ENCODE assay signal across 7 mouse cellular contexts in the genomic region with DNA sequence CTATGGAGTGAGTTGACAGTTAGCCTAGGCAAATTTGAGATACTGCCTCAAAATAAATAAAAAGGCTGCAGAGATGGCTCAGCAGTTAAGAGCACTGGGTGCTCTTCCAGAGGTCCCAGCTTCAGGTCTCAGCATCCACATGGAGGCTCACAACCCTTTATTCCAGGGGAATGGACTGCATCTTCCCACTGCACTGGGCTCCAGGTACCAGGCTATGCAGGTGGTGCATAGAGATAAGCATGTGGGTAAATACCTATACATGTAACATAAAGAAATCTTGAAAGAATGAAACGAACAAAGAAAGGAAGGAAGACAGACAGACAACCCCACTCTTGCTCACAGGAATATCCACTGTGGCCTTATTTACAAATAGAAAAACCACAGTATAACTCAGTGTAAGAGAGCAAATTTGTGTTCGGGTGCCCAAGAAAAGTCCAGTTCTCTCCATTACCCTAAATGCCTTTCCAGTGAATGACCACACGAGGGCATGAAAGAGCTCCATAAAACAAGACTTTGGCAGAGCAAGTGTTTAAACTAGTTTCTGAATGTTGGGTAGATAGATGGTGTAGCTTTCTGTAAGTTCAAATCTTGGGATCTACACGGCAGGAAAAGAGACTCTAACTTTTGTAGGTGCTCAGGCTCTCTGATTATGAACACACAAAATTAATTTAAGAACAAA. TPM values are rescaled to one million over a fixed set of nuclear protein-coding genes. Genes with fewer than 3 reads are reported as not detected.
DNase-seq lines count a peak whose midpoint lies in the region; ATAC-seq and TF ChIP-seq lines count a peak whose summit lies in the region.

No protein-coding gene starts in this region.

- no peak overlapping the region for H3K4me2 ChIP-seq in limb, embryonic 14.5 days (replicated peaks; ENCODE audit: low read depth, low read length, severe bottlenecking)

- H3K4me1 ChIP-seq in E14TG2a.4 (replicated peaks; ENCODE audit: low read depth, low read length), result peaks cover 80% of the 10 kb centered on the region
- no peaks in the 10 kb centered on the region for H3K4me1 ChIP-seq in limb, embryonic 14.5 days (ENCODE audit: control insufficient read depth, insufficient read depth, low read length)

- no peak overlapping the region for H3K27ac ChIP-seq in limb, embryonic 14.5 days (replicated peaks; ENCODE audit: low read depth, low read length)

- H3K27me3 ChIP-seq in E14TG2a.4 (ENCODE audit: insufficient read depth, low read length), result no peaks in the 10 kb centered on the region
- no peaks in the 10 kb centered on the region for H3K27me3 ChIP-seq in limb, embryonic 14.5 days (ENCODE audit: control insufficient read depth, insufficient read depth, low read length)

- 37% methylated on average over 4 of the region's 4 CpGs for WGBS in limb, embryonic 14.5 days

- TF ChIP-seq POLR2A in limb, embryonic 14.5 days (IDR thresholded peaks at IDR 0.05; ENCODE audit: borderline replicate concordance, extremely low read depth, insufficient read depth, insufficient read length), result no peak

- peak; percentile 76 for TF ChIP-seq CTCF in E14TG2a.4 (conservative IDR thresholded peaks at IDR 0.05; ENCODE audit: low read length)

- peaks cover 65% of the 10 kb centered on the region for H3K36me3 ChIP-seq in E14TG2a.4 (ENCODE audit: insufficient read depth, low read length)
- peaks cover 75% of the 10 kb centered on the region for H3K36me3 ChIP-seq in limb, embryonic 14.5 days (ENCODE audit: control insufficient read depth, insufficient read depth, low read length)

- peaks cover 9% of the 10 kb centered on the region for H3K9me3 ChIP-seq in E14TG2a.4 (ENCODE audit: low read length)
- no peaks in the 10 kb centered on the region for H3K9me3 ChIP-seq in limb, embryonic 14.5 days (ENCODE audit: control insufficient read depth, low read length)

- H3K9ac ChIP-seq in limb, embryonic 14.5 days (ENCODE audit: low read depth, low read length, severe bottlenecking), result no peak overlapping the region

- ATAC-seq in limb, embryonic 14.5 days (ENCODE audit: low FRiP score, low read depth), result no peak

- DNase-seq in kidney, postnatal 14 days, result peak; percentile 61
- no peak for DNase-seq in kidney, postnatal 10 days
- DNase-seq in R1 (ENCODE audit: low read depth, low spot score), result peak; percentile 65
- peak; percentile 56 for DNase-seq in limb, embryonic 14.5 days (ENCODE audit: low spot score)
- no peak for DNase-seq in urinary bladder, postnatal 14 days (ENCODE audit: low spot score)
- no peak for DNase-seq in ovary, postnatal 36 days (ENCODE audit: low spot score)

- no peak overlapping the region for H3K4me3 ChIP-seq in E14TG2a.4 (replicated peaks; ENCODE audit: low read length)
- H3K4me3 ChIP-seq in limb, embryonic 14.5 days (replicated peaks; ENCODE audit: low read length), result no peak overlapping the region

RNA-seq across cellular contexts. Expression of a gene that starts 15.5 kb away (rescaled TPM):
- polyA plus RNA-seq in limb, embryonic 14.5 days (2012; rRNA removed), result 47.6 and 62.0 TPM in 2 replicates
- polyA plus RNA-seq in limb, embryonic 14.5 days (2014; fragmentation: Nextera tagmentation; extraction: Ambion mirVana), result 42.5 and 49.3 TPM in 2 replicates

RNA-seq across cellular contexts. Expression of a gene that starts 37.0 kb away (rescaled TPM):
- polyA plus RNA-seq in limb, embryonic 14.5 days (2012; rRNA removed), result 176 and 181 TPM in 2 replicates
- 192 and 210 TPM in 2 replicates for polyA plus RNA-seq in limb, embryonic 14.5 days (2014; fragmentation: Nextera tagmentation; extraction: Ambion mirVana)

Comparison
In these comparisons a context has a peak if more than half of its experiments do, and no peak if none do; other contexts are left out.
1. DNase-seq: peak in kidney, postnatal 14 days (single experiment), R1 (single experiment) and limb, embryonic 14.5 days (single experiment); none in kidney, postnatal 10 days (single experiment), urinary bladder, postnatal 14 days (single experiment) and ovary, postnatal 36 days (single experiment).